Mouse (Mus musculus) c-Kit-negative CD71-positive TER-119-positive erythroid progenitor cells, embryonic 14.5 days (primary cell): ENCODE measurements around the gene Apoc3.

Experiments
- DNase-seq: peaks from one replicate; pipeline ENCODE4 v3.0.0-alpha.2; 2013; ENCODE audit warnings: low read depth, low spot score

The Apoc3 gene

DNA sequence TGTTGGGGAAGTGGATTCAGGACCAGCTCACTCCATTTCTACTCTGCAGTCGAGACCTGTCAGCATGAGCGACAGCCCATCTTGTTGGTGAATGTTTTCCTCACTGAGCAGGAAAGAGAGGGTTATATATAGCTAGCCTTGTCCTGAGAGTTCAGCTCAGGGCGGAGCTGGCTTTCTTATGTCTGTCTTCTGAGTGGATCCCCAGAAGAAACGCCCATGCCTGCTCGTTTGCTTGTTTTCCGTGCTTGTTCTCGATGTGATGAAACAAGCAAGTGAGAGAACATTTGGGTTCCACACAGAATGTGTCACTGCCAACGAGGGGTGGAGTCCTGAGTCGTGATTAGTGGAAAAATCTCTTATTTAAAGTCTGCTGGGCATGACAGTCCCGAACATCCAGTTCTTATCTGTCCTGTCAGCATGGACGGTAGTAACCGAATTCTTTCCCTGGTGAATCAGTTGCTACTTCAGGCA is 38.7 kb downstream of the Apoc3 start:
- no peak for DNase-seq

DNA sequence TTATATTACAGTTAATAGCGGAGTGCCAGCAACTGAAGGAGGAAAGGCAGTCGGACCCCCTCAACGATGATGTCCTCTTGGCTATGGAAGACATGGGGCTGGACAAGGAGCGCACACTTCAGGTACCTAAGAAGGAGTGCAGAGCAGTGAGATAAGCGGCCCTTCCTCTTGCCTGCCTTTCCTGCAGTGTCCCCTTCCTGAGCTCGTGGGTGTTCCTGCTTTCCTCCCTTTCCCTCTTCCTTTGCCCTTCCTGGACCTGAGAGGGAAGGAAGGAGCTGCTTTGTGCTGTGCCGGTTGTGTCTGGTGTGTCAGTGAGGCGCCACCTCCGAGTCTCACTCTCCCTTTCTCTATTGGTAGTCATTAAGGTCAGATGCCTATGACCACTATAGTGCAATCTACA is 40.6 kb downstream of the Apoc3 start:
- DNase-seq = no peak

DNA sequence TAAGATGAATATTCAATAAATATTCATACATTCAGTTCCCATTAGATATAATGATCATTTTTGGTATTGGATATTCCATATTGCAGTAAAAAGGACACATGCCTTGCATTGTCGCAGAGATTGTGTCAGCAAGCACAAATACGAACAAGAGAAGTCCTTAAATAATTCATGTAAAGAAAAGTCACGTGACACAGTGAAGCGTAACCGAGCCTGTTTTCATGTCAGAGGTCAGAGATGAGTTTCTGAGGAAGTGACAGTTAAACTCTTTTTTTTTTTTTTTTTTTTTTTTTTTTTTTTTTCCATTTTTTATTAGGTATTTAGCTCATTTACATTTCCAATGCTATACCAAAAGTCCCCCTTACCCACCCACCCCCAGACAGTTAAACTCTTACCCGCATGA is 42.8 kb downstream of the Apoc3 start:
- no peak for DNase-seq

DNA sequence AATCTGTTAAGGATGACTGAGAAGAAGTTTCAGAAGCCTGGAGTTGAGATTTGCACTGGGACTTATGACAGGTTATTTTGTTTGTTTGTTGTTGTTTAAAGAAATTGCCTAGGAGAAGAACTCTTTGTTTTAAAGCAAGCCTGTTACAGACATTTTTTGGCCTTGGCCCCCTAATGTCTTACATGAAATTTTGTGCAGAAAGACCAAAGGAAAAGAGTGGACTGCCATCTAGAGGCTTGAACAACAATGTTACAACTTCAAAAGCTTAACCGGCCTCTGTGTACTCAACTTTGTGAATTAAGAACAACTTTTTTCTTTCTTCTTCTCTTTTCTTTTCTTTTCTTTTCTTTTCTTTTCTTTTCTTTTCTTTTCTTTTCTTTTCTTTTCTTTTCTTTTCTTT is 43.8 kb downstream of the Apoc3 start:
- DNase-seq = no peak

DNA sequence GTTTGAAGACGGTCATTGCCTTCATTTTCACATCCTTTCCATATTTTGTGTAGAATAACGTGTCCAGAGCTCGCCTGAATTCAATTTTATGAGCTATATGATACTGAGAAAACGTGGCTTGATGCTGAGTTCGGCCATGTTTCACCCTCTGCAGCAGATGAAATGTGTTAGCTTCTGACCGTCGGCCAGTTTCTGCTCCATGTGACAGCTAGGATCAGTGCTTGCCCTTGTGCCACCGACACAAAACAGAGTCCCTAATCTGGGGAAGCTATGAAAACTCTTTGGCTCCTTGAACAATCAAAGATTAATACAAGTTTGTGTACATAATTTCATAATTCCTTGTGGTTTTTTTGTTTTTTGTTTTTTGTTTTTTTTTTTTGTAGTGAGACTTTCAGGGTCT is 44.2 kb downstream of the Apoc3 start:
- no peak for DNase-seq

DNA sequence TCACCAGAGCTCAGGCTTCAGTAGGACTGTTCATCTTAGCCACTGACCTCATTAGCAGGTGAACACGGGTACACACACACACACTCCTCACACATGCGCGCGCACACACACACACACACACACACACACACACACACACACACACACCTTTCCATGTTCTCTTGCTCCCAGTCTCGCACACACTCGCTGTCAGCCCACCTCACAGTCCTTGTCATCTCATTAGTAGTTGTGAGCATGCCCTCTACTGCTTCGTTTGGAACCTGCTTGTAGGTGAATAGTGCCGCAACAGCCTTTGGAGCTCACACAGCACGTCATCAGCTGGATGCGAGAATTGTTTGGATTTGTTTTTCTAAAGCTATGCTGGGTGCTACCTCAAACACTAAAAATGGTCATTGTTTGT is 46.1 kb downstream of the Apoc3 start:
- DNase-seq = no peak

DNA sequence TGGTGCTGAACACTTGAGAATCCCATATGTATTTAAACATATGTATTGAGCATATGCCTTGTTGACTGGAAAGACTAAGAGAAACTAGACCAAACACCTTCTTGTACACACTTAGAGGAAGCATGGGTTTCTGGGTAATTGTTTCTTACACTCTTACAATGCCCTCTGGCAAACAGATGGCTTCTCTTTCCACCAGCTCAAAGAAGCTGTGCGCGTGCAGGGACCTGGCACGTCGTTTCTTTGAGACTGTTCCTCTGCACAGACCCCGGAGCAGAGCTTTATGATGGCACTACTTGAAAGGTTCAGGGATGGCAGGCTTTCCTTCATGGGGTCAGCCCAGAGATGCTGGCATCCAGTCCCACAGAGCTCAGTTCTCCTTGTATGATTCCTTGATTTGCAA is 46.5 kb downstream of the Apoc3 start:
- no peak for DNase-seq

DNA sequence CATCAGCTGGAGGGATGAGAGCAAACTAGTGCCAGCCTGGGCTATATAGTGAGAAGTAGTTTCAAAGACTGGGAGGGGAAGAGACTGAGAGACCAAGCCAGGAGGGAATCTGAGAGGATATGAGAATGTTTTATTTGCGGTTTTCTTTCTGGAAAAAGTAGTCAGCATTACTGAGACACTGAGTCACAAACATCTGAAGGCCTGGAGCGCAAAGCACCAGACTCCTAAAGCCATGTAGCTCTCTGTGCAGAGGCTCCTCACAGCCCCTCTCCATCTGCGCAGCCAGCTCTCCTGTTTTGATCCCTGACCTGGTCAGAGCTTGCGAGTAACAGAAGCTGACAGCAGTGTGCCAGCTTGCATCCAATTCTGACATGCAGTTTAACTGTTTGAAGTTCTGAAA is 47.1 kb downstream of the Apoc3 start:
- no peak for DNase-seq

DNA sequence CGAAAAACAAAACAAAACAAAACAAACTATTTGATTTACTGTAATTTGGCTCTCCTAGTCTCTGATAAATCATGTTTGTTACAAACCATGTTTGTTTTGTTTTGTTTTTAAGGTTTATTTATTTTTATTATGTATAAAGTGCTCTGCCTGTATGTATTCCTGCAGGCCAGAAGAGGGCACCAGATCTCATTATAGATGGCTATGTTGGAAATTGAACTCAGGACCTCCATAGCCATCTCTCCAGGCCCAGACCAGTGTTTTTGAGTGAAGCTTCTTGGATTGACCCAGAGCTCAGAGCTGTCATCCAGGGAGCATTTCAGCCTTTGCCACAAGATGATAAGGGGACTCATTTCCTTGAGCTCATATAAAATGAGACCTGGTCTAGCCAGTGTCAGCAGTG is 49.0 kb downstream of the Apoc3 start:
- DNase-seq = no peak

DNA sequence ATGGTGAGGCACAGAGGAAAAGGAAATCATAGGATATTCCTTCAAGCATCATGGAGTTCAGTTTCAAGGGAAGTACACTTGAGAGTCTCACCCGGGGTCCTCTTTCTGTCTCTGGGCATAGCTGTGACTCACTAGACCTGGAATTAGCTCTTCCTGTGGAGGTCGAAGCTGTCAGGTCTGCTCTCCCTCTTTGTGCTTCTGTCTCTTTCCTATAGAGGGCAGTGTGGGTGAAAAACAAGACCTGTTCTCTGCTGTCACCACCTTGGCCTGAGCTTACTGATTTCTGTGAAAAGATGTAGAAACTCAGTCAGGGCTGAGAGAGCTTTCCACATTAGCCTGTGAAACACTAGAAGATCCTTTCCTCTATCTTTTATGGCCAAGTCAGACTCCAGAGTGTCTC is 50.2 kb downstream of the Apoc3 start:
- no peak for DNase-seq

DNA sequence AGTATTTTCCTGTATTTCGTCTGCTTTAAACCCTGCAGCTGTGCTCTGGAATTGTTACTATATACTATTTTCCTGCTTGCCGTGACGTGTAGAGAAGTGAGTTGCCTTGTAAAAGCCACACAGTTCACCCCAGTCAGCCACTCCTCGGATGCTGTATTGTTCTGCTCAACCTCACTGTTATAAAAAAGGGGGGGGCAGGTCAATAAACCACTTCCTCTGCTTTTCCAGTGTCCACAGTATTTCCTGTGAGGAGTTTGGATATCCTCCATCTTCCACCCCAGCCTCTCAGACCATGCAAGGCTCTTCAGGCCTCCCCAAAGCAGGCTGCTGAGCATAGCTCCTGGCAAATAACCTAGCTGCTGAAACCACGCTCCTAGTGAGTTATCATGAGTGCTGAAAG is 50.9 kb downstream of the Apoc3 start:
- no peak for DNase-seq
